Mouse (Mus musculus): ENCODE data around the gene Bnc2.

GRCm38 (mm10) chr4:84433324-84433723 lies 241.8 kb downstream of the Bnc2 start:
- no peak for TF ChIP-seq POLR2A (IDR thresholded peaks at IDR 0.05; ENCODE audit: low read depth, low read length)
- no peak for TF ChIP-seq CTCF (conservative IDR thresholded peaks at IDR 0.05; ENCODE audit: insufficient read depth, insufficient read length, low read depth, low read length)
